Mouse (Mus musculus) kidney, embryonic 16.5 days (tissue): ENCODE measurements around the gene Fam78b. TPM values are rescaled to one million over a fixed set of nuclear protein-coding genes. Genes with fewer than 3 reads are reported as not detected.

Experiments
- ATAC-seq: fragments of 200-750 bp; cut with Nextera tagmentation; 2 replicates; pipeline ENCODE4 v1.8.0; 2017; ENCODE audit warnings: moderate TSS enrichment; ENCODE audit not compliant: low FRiP score, low TSS enrichment
- H3K27ac ChIP-seq: fragments of 300-500 bp; sonication (generic); 2 replicates; pipeline ENCODE4 v1.5.1; 2014; ENCODE audit warnings: low read length
- H3K27me3 ChIP-seq: fragments of 300-500 bp; sonication (generic); 2 replicates; pipeline ENCODE4 v1.6.1; 2014; ENCODE audit warnings: low read length, control low read depth, mixed read lengths; ENCODE audit not compliant: insufficient read depth
- H3K36me3 ChIP-seq: fragments of 300-500 bp; sonication (generic); 2 replicates; pipeline ENCODE4 v1.6.1; 2014; ENCODE audit warnings: low read length, control low read depth, mixed read lengths; ENCODE audit not compliant: insufficient read depth
- H3K4me1 ChIP-seq: fragments of 300-500 bp; sonication (generic); 2 replicates; pipeline ENCODE4 v1.6.1; 2014; ENCODE audit warnings: low read length, control low read depth, mixed read lengths; ENCODE audit not compliant: insufficient read depth
- H3K4me2 ChIP-seq: fragments of 300-500 bp; sonication (generic); replicated peaks from 2 replicates; pipeline ENCODE4 v1.6.1; 2014; ENCODE audit warnings: low read depth, low read length
- H3K4me3 ChIP-seq: fragments of 300-500 bp; sonication (generic); 2 replicates; pipeline ENCODE4 v1.5.1; 2014; ENCODE audit warnings: mild to moderate bottlenecking, low read length
- H3K9ac ChIP-seq: fragments of 300-500 bp; sonication (generic); replicated peaks from 2 replicates; pipeline ENCODE4 v1.6.1; 2014; ENCODE audit warnings: low read length
- H3K9me3 ChIP-seq: fragments of 300-500 bp; sonication (generic); 2 replicates; pipeline ENCODE4 v1.6.1; 2016; ENCODE audit warnings: low read length, control low read depth
- WGBS: fragments of 180-500 bp; shearing (Covaris S2); extraction: QIAGEN DNeasy Blood & Tissue Kit; methylation state at CpG from one replicate; pipeline ENCODE4 v1.1.7; 2014; 5-methylcytosine and 5-hydroxymethylcytosine counted together
- polyA plus RNA-seq: library from polyadenylated mRNA; unstranded; fragments of >200 nt; fragmentation: Nextera tagmentation; extraction: Ambion mirVana; gene quantifications from 2 replicates; pipeline ENCODE4 v1.2.1, GENCODE M21; 2015

Fam78b gene
- polyA plus RNA-seq, 1 experiment from 2014 or later: 0.34 TPM

- no peaks in the 10 kb centered on the region for H3K27me3 ChIP-seq
- ATAC-seq: no peak
- no peaks in the 10 kb centered on the region for H3K36me3 ChIP-seq
- WGBS: 27% methylated on average over 5 of the region's 5 CpGs
- H3K9ac ChIP-seq: no peak overlapping the region
- no peaks in the 10 kb centered on the region for H3K4me1 ChIP-seq
- H3K9me3 ChIP-seq: 0 out of 2 replicates have a peak, but pooled peaks cover 2% of the 10 kb centered on the region
- H3K4me3 ChIP-seq: no peak overlapping the region
- no peak overlapping the region for H3K4me2 ChIP-seq
- no peak overlapping the region for H3K27ac ChIP-seq
These were observed 103.9 kb downstream of the Fam78b start for GRCm38 (mm10) chr1:167104956-167105626.

- Histone ChIP-seq H3K9me3 (0 out of 2 replicates have a peak, but pooled peaks cover 2% of the 10 kb centered on the region), H3K9ac (no peak overlapping the region), H3K27me3 (no peaks in the 10 kb centered on the region), H3K27ac (no peak overlapping the region), H3K4me2 (no peak overlapping the region), H3K4me3 (no peak overlapping the region), H3K36me3 (no peaks in the 10 kb centered on the region), H3K4me1 (no peaks in the 10 kb centered on the region)
- WGBS: 80% methylated on average over 4 of the region's 4 CpGs
- no peak for ATAC-seq
These were observed 104.7 kb downstream of the Fam78b start for GRCm38 (mm10) chr1:167105916-167106315.

- no peak for ATAC-seq
- Histone ChIP-seq H3K4me2 (no peak overlapping the region), H3K9ac (no peak overlapping the region), H3K27me3 (no peaks in the 10 kb centered on the region), H3K4me3 (no peak overlapping the region), H3K4me1 (no peaks in the 10 kb centered on the region), H3K36me3 (no peaks in the 10 kb centered on the region), H3K27ac (no peak overlapping the region), H3K9me3 (0 out of 2 replicates have a peak, but pooled peaks cover 2% of the 10 kb centered on the region)
- WGBS: 80% methylated on average over 8 of the region's 8 CpGs
These were observed 107.8 kb downstream of the Fam78b start for GRCm38 (mm10) chr1:167108973-167109509.

GRCm38 (mm10) chr1:167114363-167115050 is 113.3 kb downstream of the Fam78b start:
- H3K4me1 ChIP-seq: no peaks in the 10 kb centered on the region
- no peak overlapping the region for H3K4me2 ChIP-seq
- H3K36me3 ChIP-seq: no peaks in the 10 kb centered on the region
- no peak overlapping the region for H3K9ac ChIP-seq
- ATAC-seq: no peak
- WGBS: 61% methylated on average over 4 of the region's 4 CpGs
- no peak overlapping the region for H3K27ac ChIP-seq
- no peaks in the 10 kb centered on the region for H3K27me3 ChIP-seq
- no peak overlapping the region for H3K4me3 ChIP-seq
- H3K9me3 ChIP-seq: no peaks in the 10 kb centered on the region

GRCm38 (mm10) chr1:167115121-167115520 is 113.9 kb downstream of the Fam78b start:
- Histone ChIP-seq H3K36me3 (no peaks in the 10 kb centered on the region), H3K27ac (no peak overlapping the region), H3K4me2 (no peak overlapping the region), H3K9ac (no peak overlapping the region), H3K9me3 (no peaks in the 10 kb centered on the region), H3K27me3 (no peaks in the 10 kb centered on the region), H3K4me1 (no peaks in the 10 kb centered on the region), H3K4me3 (no peak overlapping the region)
- WGBS: 37% methylated on average over 4 of the region's 4 CpGs
- ATAC-seq: no peak

GRCm38 (mm10) chr1:167116733-167117132 is 115.5 kb downstream of the Fam78b start:
- 81% methylated on average over 3 of the region's 3 CpGs for WGBS
- ATAC-seq: no peak
- H3K27me3 ChIP-seq: no peaks in the 10 kb centered on the region

GRCm38 (mm10) chr1:167118971-167119370 is 117.8 kb downstream of the Fam78b start:
- Histone ChIP-seq H3K36me3 (no peaks in the 10 kb centered on the region), H3K4me3 (no peak overlapping the region), H3K27ac (no peak overlapping the region), H3K4me1 (no peaks in the 10 kb centered on the region), H3K4me2 (no peak overlapping the region), H3K9ac (no peak overlapping the region), H3K9me3 (no peaks in the 10 kb centered on the region), H3K27me3 (no peaks in the 10 kb centered on the region)
- whole genome bisulfite sequencing: 65% methylated on average over 7 of the region's 7 CpGs
- no peak for ATAC-seq

More at GRCm38 (mm10) chr1:167116733-167117132, 115.5 kb downstream of the Fam78b start:
- H3K4me2 ChIP-seq: no peak overlapping the region
- H3K9ac ChIP-seq: no peak overlapping the region
- H3K4me3 ChIP-seq: no peak overlapping the region
- H3K27ac ChIP-seq: no peak overlapping the region
- H3K36me3 ChIP-seq: no peaks in the 10 kb centered on the region
- H3K4me1 ChIP-seq: no peaks in the 10 kb centered on the region
- H3K9me3 ChIP-seq: no peaks in the 10 kb centered on the region

- H3K4me3 ChIP-seq: no peak overlapping the region
- H3K27me3 ChIP-seq: no peaks in the 10 kb centered on the region
- no peak overlapping the region for H3K27ac ChIP-seq
- no peaks in the 10 kb centered on the region for H3K36me3 ChIP-seq
- H3K9me3 ChIP-seq: no peaks in the 10 kb centered on the region
- no peak overlapping the region for H3K4me2 ChIP-seq
- no peaks in the 10 kb centered on the region for H3K4me1 ChIP-seq
- whole genome bisulfite sequencing: 62% methylated on average over 8 of the region's 8 CpGs
- H3K9ac ChIP-seq: no peak overlapping the region
- no peak for ATAC-seq
These were observed 118.2 kb downstream of the Fam78b start for GRCm38 (mm10) chr1:167119439-167119838.

- 81% methylated on average over 2 of the region's 2 CpGs for WGBS
- Histone ChIP-seq H3K27ac (no peak overlapping the region), H3K9ac (no peak overlapping the region), H3K4me1 (no peaks in the 10 kb centered on the region), H3K36me3 (no peaks in the 10 kb centered on the region), H3K9me3 (no peaks in the 10 kb centered on the region), H3K27me3 (no peaks in the 10 kb centered on the region), H3K4me3 (no peak overlapping the region), H3K4me2 (no peak overlapping the region)
- ATAC-seq: no peak
These were observed 121.2 kb downstream of the Fam78b start for GRCm38 (mm10) chr1:167122436-167122835.

GRCm38 (mm10) chr1:167123551-167123950 is 122.3 kb downstream of the Fam78b start:
- no peak overlapping the region for H3K4me2 ChIP-seq
- H3K4me1 ChIP-seq: no peaks in the 10 kb centered on the region
- H3K9ac ChIP-seq: no peak overlapping the region
- H3K4me3 ChIP-seq: no peak overlapping the region
- no peaks in the 10 kb centered on the region for H3K36me3 ChIP-seq
- H3K27me3 ChIP-seq: no peaks in the 10 kb centered on the region
- ATAC-seq: no peak
- no peaks in the 10 kb centered on the region for H3K9me3 ChIP-seq
- no peak overlapping the region for H3K27ac ChIP-seq
